Mouse (Mus musculus): ENCODE results near the gene Ski. TPM values are rescaled to one million over a fixed set of nuclear protein-coding genes. Genes with fewer than 3 reads are reported as not detected.

Ski gene
- polyA plus RNA-seq, 1 experiment from 2014 or later = 22.6 TPM

DNA sequence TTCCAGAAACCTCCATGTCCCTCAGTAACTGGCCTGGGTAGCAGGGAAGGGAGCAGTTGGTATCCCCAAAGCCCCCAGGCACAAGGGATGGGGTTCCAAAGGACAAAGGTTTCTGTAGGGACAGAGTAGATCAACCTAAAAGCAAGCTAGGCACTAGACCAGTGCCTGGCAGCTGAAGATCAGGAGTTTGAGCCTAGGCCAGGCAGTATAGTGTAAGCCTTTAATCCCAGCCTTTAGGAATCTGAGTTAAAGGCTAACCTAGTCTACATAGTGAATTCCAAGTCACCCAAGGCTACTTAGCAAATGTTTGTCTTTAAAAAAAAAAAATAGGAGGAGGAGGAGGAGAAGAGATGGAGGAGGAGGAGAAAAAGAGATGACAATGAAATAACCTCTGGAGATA lies 33.6 kb downstream of the Ski start:
- no peak for ATAC-seq
- Histone ChIP-seq H3K9me3 (ENCODE audit: low read length) (no peaks in the 10 kb centered on the region), H3K27ac (ENCODE audit: low read length) (peak overlapping the region; percentile 76; the same call in 1 of the 2 replicates)

DNA sequence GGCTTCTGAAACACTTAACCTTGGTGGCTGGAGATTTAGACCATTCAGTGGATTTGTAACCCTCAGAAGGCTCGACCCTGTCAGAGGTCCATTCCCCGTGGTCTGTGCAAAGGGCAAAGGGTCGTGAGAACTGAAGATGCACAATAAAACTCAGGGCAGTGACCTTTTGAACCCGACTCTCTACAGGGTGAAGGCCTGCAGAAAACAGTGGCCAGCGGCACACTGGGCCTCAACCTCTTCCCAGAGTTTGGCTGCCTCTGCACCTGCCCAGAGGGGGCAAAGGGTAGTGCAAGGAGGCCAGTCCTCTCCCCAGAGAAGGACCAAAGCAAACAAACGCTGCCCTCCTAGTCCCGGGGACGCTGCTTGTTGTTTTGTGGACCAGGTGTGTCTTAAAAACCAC lies 34.1 kb downstream of the Ski start:
- no peak overlapping the region for H3K4me2 ChIP-seq (replicated peaks; ENCODE audit: low read depth, low read length)
- TF ChIP-seq CTCF (IDR thresholded peaks at IDR 0.05) (no peak), EP300 (IDR thresholded peaks at IDR 0.05) (no peak)
- DNase-seq (ENCODE audit: low spot score) (no peak), ATAC-seq (no peak)
- H3K27me3 ChIP-seq (replicated peaks; ENCODE audit: insufficient read depth, low read length) = no peaks in the 10 kb centered on the region
- peak overlapping the region; percentile 76 for H3K27ac ChIP-seq (ENCODE audit: low read length)
- no peak overlapping the region for H3K4me3 ChIP-seq (ENCODE audit: low read depth, low read length)
- H3K36me3 ChIP-seq (ENCODE audit: insufficient read depth, low read length) = no peaks in the 10 kb centered on the region
- peaks cover 74% of the 10 kb centered on the region for H3K4me1 ChIP-seq (ENCODE audit: insufficient read depth, low read depth, low read length)
- H3K9ac ChIP-seq (replicated peaks; ENCODE audit: low read depth) = no peak overlapping the region
- no peaks in the 10 kb centered on the region for H3K9me3 ChIP-seq (ENCODE audit: low read length)
- 25% methylated on average over 8 of the region's 8 CpGs for WGBS

More for the DNA sequence above, 33.6 kb downstream of the Ski start:
- H3K4me1 ChIP-seq (ENCODE audit: insufficient read depth, low read depth, low read length) = peaks cover 73% of the 10 kb centered on the region
- no peak for DNase-seq (ENCODE audit: low spot score)
- H3K9ac ChIP-seq (replicated peaks; ENCODE audit: low read depth) = no peak overlapping the region
- no peaks in the 10 kb centered on the region for H3K36me3 ChIP-seq (ENCODE audit: insufficient read depth, low read length)
- no peaks in the 10 kb centered on the region for H3K27me3 ChIP-seq (replicated peaks; ENCODE audit: insufficient read depth, low read length)
- no peak overlapping the region for H3K4me2 ChIP-seq (replicated peaks; ENCODE audit: low read depth, low read length)
- no peak overlapping the region for H3K4me3 ChIP-seq (ENCODE audit: low read depth, low read length)
- TF ChIP-seq CTCF (IDR thresholded peaks at IDR 0.05) = no peak
- no peak for TF ChIP-seq EP300 (IDR thresholded peaks at IDR 0.05)

DNA sequence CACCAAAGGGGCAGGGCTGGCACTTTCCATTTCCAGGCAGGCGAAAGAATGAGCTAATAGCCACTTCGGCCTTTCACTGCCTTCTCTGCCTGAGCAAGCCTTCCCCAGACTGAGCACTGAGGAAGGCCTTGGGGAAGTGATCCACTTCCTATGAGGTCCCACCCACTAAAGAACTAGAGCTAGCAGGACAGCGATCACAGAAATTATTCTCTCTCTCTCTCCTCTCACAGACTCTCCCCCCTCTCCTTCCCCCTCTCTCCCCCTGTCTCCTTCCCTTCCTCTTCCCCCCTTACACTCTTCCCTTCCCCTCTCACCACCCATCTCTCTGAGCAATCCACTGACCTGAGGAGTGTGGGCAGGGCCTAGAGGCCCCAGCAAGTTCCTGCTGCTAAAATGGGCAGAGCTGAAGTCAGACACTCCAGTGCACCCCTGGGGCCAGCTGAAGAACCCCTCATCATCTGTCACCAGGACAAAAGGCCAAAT lies 35.2 kb downstream of the Ski start:
- Histone ChIP-seq H3K4me2 (replicated peaks; ENCODE audit: low read depth, low read length) (0 out of 2 replicates have a peak overlapping the region, but pooled peaks have one; percentile 17), H3K36me3 (ENCODE audit: insufficient read depth, low read length) (no peaks in the 10 kb centered on the region), H3K27me3 (replicated peaks; ENCODE audit: insufficient read depth, low read length) (no peaks in the 10 kb centered on the region), H3K27ac (ENCODE audit: low read length) (peak overlapping the region; percentile 76), H3K4me3 (ENCODE audit: low read depth, low read length) (no peak overlapping the region), H3K9me3 (ENCODE audit: low read length) (no peaks in the 10 kb centered on the region), H3K9ac (replicated peaks; ENCODE audit: low read depth) (no peak overlapping the region), H3K4me1 (ENCODE audit: insufficient read depth, low read depth, low read length) (peaks cover 64% of the 10 kb centered on the region)
- TF ChIP-seq CTCF (IDR thresholded peaks at IDR 0.05) = no peak; the same call in 1 of the 2 replicates
- TF ChIP-seq EP300 (IDR thresholded peaks at IDR 0.05) = peak; percentile 52; the same call in 1 of the 2 replicates
- DNase-seq (ENCODE audit: low spot score) (peak; percentile 73), ATAC-seq (peak; percentile 82)
- 29% methylated on average over 3 of the region's 3 CpGs for WGBS

GRCm38 (mm10) chr4:155185845-155186244 lies 36.5 kb downstream of the Ski start:
- no peak for TF ChIP-seq EP300 (IDR thresholded peaks at IDR 0.05)
- TF ChIP-seq CTCF (IDR thresholded peaks at IDR 0.05) = no peak
- H3K9me3 ChIP-seq (ENCODE audit: low read length) = no peaks in the 10 kb centered on the region
- ATAC-seq (no peak), DNase-seq (ENCODE audit: low spot score) (no peak)
- no peaks in the 10 kb centered on the region for H3K36me3 ChIP-seq (ENCODE audit: insufficient read depth, low read length)
- H3K4me2 ChIP-seq (replicated peaks; ENCODE audit: low read depth, low read length) = no peak overlapping the region
- H3K27me3 ChIP-seq (replicated peaks; ENCODE audit: insufficient read depth, low read length) = no peaks in the 10 kb centered on the region
- no peak overlapping the region for H3K4me3 ChIP-seq (ENCODE audit: low read depth, low read length)
- H3K4me1 ChIP-seq (ENCODE audit: insufficient read depth, low read depth, low read length) = peaks cover 57% of the 10 kb centered on the region
- no peak overlapping the region for H3K27ac ChIP-seq (ENCODE audit: low read length)
- H3K9ac ChIP-seq (replicated peaks; ENCODE audit: low read depth) = no peak overlapping the region
- 78% methylated on average over 9 of the region's 9 CpGs for WGBS

DNA sequence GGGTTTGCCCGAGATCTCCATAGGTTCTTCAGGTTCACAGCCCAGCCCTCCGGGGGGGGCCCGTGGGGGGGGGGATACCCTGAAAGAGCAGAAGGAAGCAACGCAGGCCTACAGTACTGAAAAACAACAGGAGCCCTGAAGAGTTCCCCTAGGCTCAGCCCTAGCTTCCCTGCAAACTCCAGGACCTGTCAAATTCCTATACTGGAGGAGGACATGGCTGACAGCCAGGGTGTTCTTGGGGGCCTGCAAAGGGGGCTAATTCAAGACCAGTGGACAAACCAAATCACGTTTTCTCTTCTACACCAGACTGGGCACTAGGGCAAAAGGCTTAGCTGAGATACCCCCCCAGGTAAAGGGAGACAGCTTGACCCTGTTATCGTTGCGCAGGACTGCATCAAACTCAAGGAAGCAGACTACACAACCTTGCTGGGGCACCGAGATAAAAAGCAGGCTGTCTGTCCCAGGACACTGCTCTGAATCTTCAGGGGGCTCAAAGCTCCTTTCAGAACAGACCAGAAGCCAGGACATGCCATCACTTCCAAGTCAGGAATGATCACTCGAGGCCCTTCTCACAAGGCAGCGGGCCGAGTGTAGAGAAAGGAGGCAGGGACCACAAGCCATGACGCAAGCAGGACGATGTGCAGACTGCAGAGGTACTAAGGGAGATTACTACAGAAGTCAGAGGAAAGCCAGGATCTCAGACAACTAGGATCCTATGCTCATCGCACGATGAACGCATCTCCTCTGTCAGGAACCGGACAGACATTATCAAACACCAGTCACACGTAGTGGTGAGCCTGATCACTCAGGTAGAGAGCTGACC lies 37.9 kb downstream of the Ski start:
- H3K9ac ChIP-seq (replicated peaks; ENCODE audit: low read depth) = no peak overlapping the region
- H3K36me3 ChIP-seq (ENCODE audit: insufficient read depth, low read length) = no peaks in the 10 kb centered on the region
- H3K27me3 ChIP-seq (replicated peaks; ENCODE audit: insufficient read depth, low read length) = no peaks in the 10 kb centered on the region
- no peak for ATAC-seq
- H3K4me2 ChIP-seq (replicated peaks; ENCODE audit: low read depth, low read length) = no peak overlapping the region
- peaks cover 51% of the 10 kb centered on the region for H3K4me1 ChIP-seq (ENCODE audit: insufficient read depth, low read depth, low read length)
- H3K4me3 ChIP-seq (ENCODE audit: low read depth, low read length) = no peak overlapping the region
- DNase-seq (ENCODE audit: low spot score) = no peak
- TF ChIP-seq EP300 (IDR thresholded peaks at IDR 0.05) (no peak), CTCF (IDR thresholded peaks at IDR 0.05) (no peak)
- peak overlapping the region; percentile 43; the same call in 1 of the 2 replicates for H3K27ac ChIP-seq (ENCODE audit: low read length)
- H3K9me3 ChIP-seq (ENCODE audit: low read length) = no peaks in the 10 kb centered on the region
- 53% methylated on average over 18 of the region's 18 CpGs for WGBS

GRCm38 (mm10) chr4:155183201-155183600 lies 39.2 kb downstream of the Ski start:
- no peaks in the 10 kb centered on the region for H3K36me3 ChIP-seq (ENCODE audit: insufficient read depth, low read length)
- DNase-seq (ENCODE audit: low spot score) (no peak), ATAC-seq (no peak)
- H3K9me3 ChIP-seq (ENCODE audit: low read length) = no peaks in the 10 kb centered on the region
- peaks cover 54% of the 10 kb centered on the region for H3K4me1 ChIP-seq (ENCODE audit: insufficient read depth, low read depth, low read length)
- 73% methylated on average over 7 of the region's 7 CpGs for WGBS
- H3K27ac ChIP-seq (ENCODE audit: low read length) = no peak overlapping the region
- H3K4me3 ChIP-seq (ENCODE audit: low read depth, low read length) = no peak overlapping the region
- no peak for TF ChIP-seq CTCF (IDR thresholded peaks at IDR 0.05)
- TF ChIP-seq EP300 (IDR thresholded peaks at IDR 0.05) = no peak
- H3K9ac ChIP-seq (replicated peaks; ENCODE audit: low read depth) = no peak overlapping the region
- H3K4me2 ChIP-seq (replicated peaks; ENCODE audit: low read depth, low read length) = no peak overlapping the region
- H3K27me3 ChIP-seq (replicated peaks; ENCODE audit: insufficient read depth, low read length) = no peaks in the 10 kb centered on the region
